Mouse (Mus musculus): ENCODE measurements around the gene Phyhd1. TPM values are rescaled to one million over a fixed set of nuclear protein-coding genes. Genes with fewer than 3 reads are reported as not detected.
A peak's percentile ranks its signal among the peaks of the same experiment; 100 is the strongest.

Gene Phyhd1
- total and polyA plus RNA-seq, 2 experiments: 97.7 to 154 TPM

- Histone ChIP-seq H3K27me3 (ENCODE audit: control insufficient read depth, insufficient read depth, low read length) (no peaks in the 10 kb centered on the region), H3K9ac (ENCODE audit: low read depth, low read length) (no peak overlapping the region), H3K27ac (replicated peaks; ENCODE audit: insufficient read depth, low read depth, low read length) (no peak overlapping the region), H3K4me1 (ENCODE audit: control insufficient read depth, insufficient read depth, low read length) (peaks cover 8% of the 10 kb centered on the region), H3K4me3 (ENCODE audit: insufficient read depth, low read depth, low read length) (no peak overlapping the region), H3K79me2 (ENCODE audit: control insufficient read depth, insufficient read depth, low read length) (peaks cover 18% of the 10 kb centered on the region; the same call in 1 of the 2 replicates), H3K36me3 (ENCODE audit: control insufficient read depth, insufficient read depth, low read length) (no peaks in the 10 kb centered on the region)
- WGBS: 93% methylated on average over 5 of the region's 5 CpGs
- no peak for DNase-seq (ENCODE audit: extremely low read depth, low read depth, low spot score)
- TF ChIP-seq POLR2A (IDR thresholded peaks at IDR 0.05; ENCODE audit: extremely low read depth, insufficient read depth, low read length) (no peak), CTCF (IDR thresholded peaks at IDR 0.05; ENCODE audit: low read depth, low read length) (no peak)
These were observed 19.0 kb downstream of the Phyhd1 start for GRCm38 (mm10) chr2:30285004-30285403.

- peaks cover 24% of the 10 kb centered on the region; the same call in 1 of the 2 replicates for H3K79me2 ChIP-seq (ENCODE audit: control insufficient read depth, insufficient read depth, low read length)
- H3K27me3 ChIP-seq (ENCODE audit: control insufficient read depth, insufficient read depth, low read length): no peaks in the 10 kb centered on the region
- H3K27ac ChIP-seq (replicated peaks; ENCODE audit: insufficient read depth, low read depth, low read length): peak overlapping the region; percentile 45
- peak overlapping the region; percentile 97 for H3K4me3 ChIP-seq (ENCODE audit: insufficient read depth, low read depth, low read length)
- no peak for TF ChIP-seq CTCF (IDR thresholded peaks at IDR 0.05; ENCODE audit: low read depth, low read length)
- no peak for TF ChIP-seq POLR2A (IDR thresholded peaks at IDR 0.05; ENCODE audit: extremely low read depth, insufficient read depth, low read length)
- 4% methylated on average over 38 of the region's 38 CpGs for WGBS
- peak overlapping the region; percentile 88 for H3K9ac ChIP-seq (ENCODE audit: low read depth, low read length)
- DNase-seq (ENCODE audit: extremely low read depth, low read depth, low spot score): no peak
- peaks cover 8% of the 10 kb centered on the region for H3K4me1 ChIP-seq (ENCODE audit: control insufficient read depth, insufficient read depth, low read length)
- no peaks in the 10 kb centered on the region for H3K36me3 ChIP-seq (ENCODE audit: control insufficient read depth, insufficient read depth, low read length)
These were observed 19.6 kb downstream of the Phyhd1 start for GRCm38 (mm10) chr2:30285416-30286181.

DNA sequence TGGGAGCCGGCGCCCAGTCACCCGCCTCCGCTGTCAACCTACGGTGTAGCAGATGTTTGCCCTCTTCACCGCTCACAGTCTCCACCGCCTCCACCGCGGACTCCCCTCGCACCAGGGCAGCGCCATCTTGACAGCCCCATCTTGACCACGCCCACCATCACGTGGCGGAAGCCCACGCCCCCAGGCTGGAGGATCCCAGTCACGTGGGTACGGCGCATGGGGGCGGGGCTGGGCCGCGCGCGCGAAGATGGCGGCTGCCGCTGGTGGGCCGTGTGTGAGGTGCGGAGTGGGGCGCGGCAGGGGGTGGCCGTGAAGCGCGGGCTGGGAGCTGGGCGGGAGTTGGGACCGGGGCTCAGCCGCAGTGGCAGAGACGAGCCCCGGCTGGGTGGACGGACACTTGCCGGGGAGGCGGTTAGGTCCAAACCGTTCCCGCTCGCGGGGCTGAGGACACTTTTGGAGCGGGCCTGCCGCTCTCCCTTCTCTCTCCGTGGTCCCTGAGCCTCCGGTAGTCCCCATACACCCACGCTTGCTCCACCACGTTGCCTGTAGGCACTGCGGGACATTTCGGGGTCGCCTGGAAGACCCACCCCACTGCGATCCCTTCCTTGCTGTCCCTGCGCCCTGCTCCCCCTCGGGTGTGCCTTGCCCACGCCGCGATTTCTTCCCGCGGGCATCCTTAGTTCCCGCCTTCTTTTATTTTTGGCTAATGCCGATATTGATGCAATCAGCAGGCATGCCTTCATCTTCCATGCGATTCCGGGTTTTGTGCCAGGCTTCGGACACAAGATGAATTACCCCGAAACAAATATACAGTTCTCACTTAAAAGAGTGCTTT is 20.4 kb downstream of the Phyhd1 start, which contains the start of the genes Dolk and Nup188:
TSS of gene Dolk (minus strand) at position 143 of the 835 bp plus-strand sequence.
TSS of gene Nup188 (plus strand) at position 206 of the 835 bp plus-strand sequence.
- Histone ChIP-seq H3K27me3 (ENCODE audit: control insufficient read depth, insufficient read depth, low read length) (no peaks in the 10 kb centered on the region), H3K4me1 (ENCODE audit: control insufficient read depth, insufficient read depth, low read length) (peaks cover 8% of the 10 kb centered on the region), H3K36me3 (ENCODE audit: control insufficient read depth, insufficient read depth, low read length) (no peaks in the 10 kb centered on the region), H3K27ac (replicated peaks; ENCODE audit: insufficient read depth, low read depth, low read length) (peak within 1 kb of the TSS; percentile 45), H3K9ac (ENCODE audit: low read depth, low read length) (peak within 1 kb of the TSS; percentile 92), H3K79me2 (ENCODE audit: control insufficient read depth, insufficient read depth, low read length) (peaks cover 26% of the 10 kb centered on the region; the same call in 1 of the 2 replicates), H3K4me3 (ENCODE audit: insufficient read depth, low read depth, low read length) (peak within 1 kb of the TSS; percentile 97)
- under 1% methylated on average over 55 of the region's 68 CpGs for WGBS
- TF ChIP-seq POLR2A (IDR thresholded peaks at IDR 0.05; ENCODE audit: extremely low read depth, insufficient read depth, low read length) (peak; percentile 75), CTCF (IDR thresholded peaks at IDR 0.05; ENCODE audit: low read depth, low read length) (no peak)
- DNase-seq (ENCODE audit: extremely low read depth, low read depth, low spot score): peak; percentile 69

- Histone ChIP-seq H3K27me3 (ENCODE audit: control insufficient read depth, insufficient read depth, low read length) (no peaks in the 10 kb centered on the region), H3K4me1 (ENCODE audit: control insufficient read depth, insufficient read depth, low read length) (peaks cover 8% of the 10 kb centered on the region), H3K27ac (replicated peaks; ENCODE audit: insufficient read depth, low read depth, low read length) (no peak overlapping the region), H3K36me3 (ENCODE audit: control insufficient read depth, insufficient read depth, low read length) (no peaks in the 10 kb centered on the region), H3K4me3 (ENCODE audit: insufficient read depth, low read depth, low read length) (peak overlapping the region; percentile 97), H3K9ac (ENCODE audit: low read depth, low read length) (no peak overlapping the region; the same call in 1 of the 2 replicates), H3K79me2 (ENCODE audit: control insufficient read depth, insufficient read depth, low read length) (peaks cover 26% of the 10 kb centered on the region; the same call in 1 of the 2 replicates)
- no peak for TF ChIP-seq CTCF (IDR thresholded peaks at IDR 0.05; ENCODE audit: low read depth, low read length)
- TF ChIP-seq POLR2A (IDR thresholded peaks at IDR 0.05; ENCODE audit: extremely low read depth, insufficient read depth, low read length): no peak
- WGBS: 4% methylated on average over 10 of the region's 10 CpGs
- no peak for DNase-seq (ENCODE audit: extremely low read depth, low read depth, low spot score)
These were observed 21.0 kb downstream of the Phyhd1 start for GRCm38 (mm10) chr2:30287027-30287373.

- Histone ChIP-seq H3K79me2 (ENCODE audit: control insufficient read depth, insufficient read depth, low read length) (no peaks in the 10 kb centered on the region), H3K27me3 (ENCODE audit: control insufficient read depth, insufficient read depth, low read length) (no peaks in the 10 kb centered on the region), H3K27ac (replicated peaks; ENCODE audit: insufficient read depth, low read depth, low read length) (no peak overlapping the region), H3K4me3 (ENCODE audit: insufficient read depth, low read depth, low read length) (no peak overlapping the region), H3K9ac (ENCODE audit: low read depth, low read length) (no peak overlapping the region), H3K4me1 (ENCODE audit: control insufficient read depth, insufficient read depth, low read length) (no peaks in the 10 kb centered on the region), H3K36me3 (ENCODE audit: control insufficient read depth, insufficient read depth, low read length) (peaks cover 33% of the 10 kb centered on the region)
- TF ChIP-seq CTCF (IDR thresholded peaks at IDR 0.05; ENCODE audit: low read depth, low read length) (no peak), POLR2A (IDR thresholded peaks at IDR 0.05; ENCODE audit: extremely low read depth, insufficient read depth, low read length) (no peak)
- DNase-seq (ENCODE audit: extremely low read depth, low read depth, low spot score): no peak
- 81% methylated on average over 3 of the region's 3 CpGs for WGBS
These were observed 33.5 kb downstream of the Phyhd1 start for GRCm38 (mm10) chr2:30299525-30299924.

Measured in liver, adult 2 months (tissue).